Mouse (Mus musculus) C2C12 (cell line): ENCODE data around the gene Cxcr6.
A peak's percentile ranks its signal among the peaks of the same experiment; 100 is the strongest.

Experiments used
- CTCF ChIP-seq: IDR thresholded peaks from one replicate; pipeline ENCODE4 v1.5.1; 2011; ENCODE audit not compliant: control insufficient read depth, insufficient read depth, insufficient read length
- FOSL1 ChIP-seq: IDR thresholded peaks from one replicate; pipeline ENCODE4 v1.8.0; 2011; ENCODE audit warnings: mild to moderate bottlenecking, low read length; ENCODE audit not compliant: poor library complexity, insufficient read depth, severe bottlenecking
- MAX ChIP-seq: IDR thresholded peaks from one replicate; pipeline ENCODE4 v1.6.1; 2011; ENCODE audit warnings: mild to moderate bottlenecking, control low read depth
- MYOG ChIP-seq: IDR thresholded peaks from one replicate; pipeline ENCODE4 v1.6.1; 2011; ENCODE audit not compliant: control insufficient read depth, insufficient read length; ENCODE audit errors: extremely low read depth

- peak; percentile 24 for TF ChIP-seq CTCF
- no peak for TF ChIP-seq MYOG
- TF ChIP-seq MAX, result no peak
- no peak for TF ChIP-seq FOSL1
Observed at GRCm38 (mm10) chr9:123796174-123796573, 10.1 kb upstream of the Cxcr6 start.
